Mouse (Mus musculus): ENCODE results near the gene Bcar1.

GRCm38 (mm10) chr8:111701380-111701779 is 42.2 kb downstream of the Bcar1 start:
- no peak for TF ChIP-seq POLR2A (IDR thresholded peaks at IDR 0.05; ENCODE audit: insufficient read depth, low read depth, low read length)
- TF ChIP-seq CTCF (IDR thresholded peaks at IDR 0.05) = no peak
- TF ChIP-seq EP300 (IDR thresholded peaks at IDR 0.05; ENCODE audit: insufficient read depth, low read depth, low read length) = no peak
